Mouse (Mus musculus): ENCODE data around the gene Psmc3ip. TPM values are rescaled to one million over a fixed set of nuclear protein-coding genes. Genes with fewer than 3 reads are reported as not detected.

Psmc3ip gene
- polyA plus RNA-seq, 1 experiment from 2014 or later = 35.1 TPM

DNA sequence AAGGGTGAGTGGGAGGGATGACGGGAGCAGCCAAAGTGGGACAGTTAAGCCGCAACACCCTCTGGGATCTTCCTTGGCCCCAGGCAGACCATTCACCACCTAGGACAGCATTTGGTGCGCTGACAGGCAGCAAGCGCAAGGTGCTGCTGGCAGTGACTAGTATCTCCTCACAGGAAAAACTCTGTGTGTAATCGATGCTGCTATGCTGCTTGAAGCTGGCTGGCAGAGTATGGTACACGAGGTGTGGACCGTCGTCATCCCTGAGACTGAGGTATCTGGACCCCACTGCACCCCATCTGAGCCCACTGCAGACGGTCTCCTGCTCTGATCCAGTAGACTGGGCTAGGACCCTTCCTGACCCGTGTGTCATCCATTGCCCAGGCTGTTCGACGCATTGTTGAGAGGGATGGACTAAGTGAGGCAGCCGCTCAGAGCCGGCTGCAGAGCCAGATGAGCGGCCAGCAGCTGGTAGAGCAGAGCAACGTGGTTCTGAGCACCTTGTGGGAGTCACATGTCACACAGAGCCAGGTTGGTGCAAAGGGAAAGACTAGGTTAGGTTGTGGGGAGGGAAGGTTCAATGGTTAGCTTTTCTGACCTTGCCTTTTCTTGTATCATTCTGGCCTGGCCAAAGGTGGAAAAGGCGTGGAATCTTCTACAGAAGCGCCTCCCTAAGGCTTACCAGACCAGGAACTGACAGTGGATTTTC lies 9.5 kb downstream of the Psmc3ip start:
- Histone ChIP-seq H3K4me2 (no peak overlapping the region), H3K27me3 (peaks cover 10% of the 10 kb centered on the region), H3K36me3 (peaks cover 24% of the 10 kb centered on the region), H3K27ac (no peak overlapping the region), H3K4me1 (peaks cover 46% of the 10 kb centered on the region), H3K4me3 (no peak overlapping the region), H3K9me3 (no peaks in the 10 kb centered on the region), H3K9ac (no peak overlapping the region)
- ATAC-seq (ENCODE audit: borderline replicate concordance, extremely low read depth, low FRiP score, low TSS enrichment) = no peak
- 88% methylated on average over 18 of the region's 18 CpGs for WGBS

DNA sequence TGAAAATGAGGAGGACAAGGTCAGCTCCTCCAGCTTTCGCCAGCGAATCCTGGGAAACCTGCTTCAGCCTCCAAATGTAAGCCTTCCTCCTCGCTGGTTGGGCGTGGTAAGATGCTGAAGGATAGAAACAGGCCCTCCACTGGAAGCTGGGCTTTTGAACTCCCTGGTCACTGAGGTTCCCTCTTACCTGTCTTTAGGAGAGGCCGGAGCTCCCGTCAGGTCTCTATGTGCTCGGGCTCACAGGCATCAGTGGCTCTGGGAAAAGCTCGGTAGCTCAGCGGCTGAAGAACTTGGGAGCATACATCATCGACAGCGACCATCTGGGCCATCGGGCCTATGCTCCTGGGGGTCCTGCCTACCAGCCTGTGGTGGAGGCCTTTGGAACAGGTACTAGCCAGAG lies 10.4 kb downstream of the Psmc3ip start:
- H3K9me3 ChIP-seq = no peaks in the 10 kb centered on the region
- peaks cover 20% of the 10 kb centered on the region for H3K27me3 ChIP-seq
- H3K36me3 ChIP-seq = peaks cover 14% of the 10 kb centered on the region; the same call in 1 of the 2 replicates
- no peak for ATAC-seq (ENCODE audit: borderline replicate concordance, extremely low read depth, low FRiP score, low TSS enrichment)
- peaks cover 47% of the 10 kb centered on the region for H3K4me1 ChIP-seq
- no peak overlapping the region for H3K27ac ChIP-seq
- 90% methylated on average over 12 of the region's 12 CpGs for WGBS
- H3K4me2 ChIP-seq = no peak overlapping the region
- no peak overlapping the region for H3K9ac ChIP-seq
- H3K4me3 ChIP-seq = no peak overlapping the region

GRCm38 (mm10) chr11:101084246-101084645 lies 11.0 kb downstream of the Psmc3ip start:
- peaks cover 8% of the 10 kb centered on the region; the same call in 1 of the 2 replicates for H3K36me3 ChIP-seq
- H3K9me3 ChIP-seq = no peaks in the 10 kb centered on the region
- peaks cover 25% of the 10 kb centered on the region for H3K27me3 ChIP-seq
- 78% methylated on average over 14 of the region's 14 CpGs for WGBS
- peaks cover 50% of the 10 kb centered on the region for H3K4me1 ChIP-seq
- no peak overlapping the region for H3K4me2 ChIP-seq
- H3K9ac ChIP-seq = no peak overlapping the region
- no peak overlapping the region for H3K27ac ChIP-seq
- ATAC-seq (ENCODE audit: borderline replicate concordance, extremely low read depth, low FRiP score, low TSS enrichment) = no peak
- no peak overlapping the region for H3K4me3 ChIP-seq

GRCm38 (mm10) chr11:101083083-101083697 lies 12.0 kb downstream of the Psmc3ip start:
- H3K9me3 ChIP-seq = no peaks in the 10 kb centered on the region
- H3K36me3 ChIP-seq = no peaks in the 10 kb centered on the region
- peak overlapping the region; percentile 87 for H3K9ac ChIP-seq
- WGBS = 24% methylated on average over 19 of the region's 19 CpGs
- peaks cover 47% of the 10 kb centered on the region for H3K4me1 ChIP-seq
- H3K4me2 ChIP-seq = peak overlapping the region; percentile 92
- peak overlapping the region; percentile 78 for H3K4me3 ChIP-seq
- no peak for ATAC-seq (ENCODE audit: borderline replicate concordance, extremely low read depth, low FRiP score, low TSS enrichment)
- peaks cover 36% of the 10 kb centered on the region for H3K27me3 ChIP-seq
- H3K27ac ChIP-seq = peak overlapping the region; percentile 87

DNA sequence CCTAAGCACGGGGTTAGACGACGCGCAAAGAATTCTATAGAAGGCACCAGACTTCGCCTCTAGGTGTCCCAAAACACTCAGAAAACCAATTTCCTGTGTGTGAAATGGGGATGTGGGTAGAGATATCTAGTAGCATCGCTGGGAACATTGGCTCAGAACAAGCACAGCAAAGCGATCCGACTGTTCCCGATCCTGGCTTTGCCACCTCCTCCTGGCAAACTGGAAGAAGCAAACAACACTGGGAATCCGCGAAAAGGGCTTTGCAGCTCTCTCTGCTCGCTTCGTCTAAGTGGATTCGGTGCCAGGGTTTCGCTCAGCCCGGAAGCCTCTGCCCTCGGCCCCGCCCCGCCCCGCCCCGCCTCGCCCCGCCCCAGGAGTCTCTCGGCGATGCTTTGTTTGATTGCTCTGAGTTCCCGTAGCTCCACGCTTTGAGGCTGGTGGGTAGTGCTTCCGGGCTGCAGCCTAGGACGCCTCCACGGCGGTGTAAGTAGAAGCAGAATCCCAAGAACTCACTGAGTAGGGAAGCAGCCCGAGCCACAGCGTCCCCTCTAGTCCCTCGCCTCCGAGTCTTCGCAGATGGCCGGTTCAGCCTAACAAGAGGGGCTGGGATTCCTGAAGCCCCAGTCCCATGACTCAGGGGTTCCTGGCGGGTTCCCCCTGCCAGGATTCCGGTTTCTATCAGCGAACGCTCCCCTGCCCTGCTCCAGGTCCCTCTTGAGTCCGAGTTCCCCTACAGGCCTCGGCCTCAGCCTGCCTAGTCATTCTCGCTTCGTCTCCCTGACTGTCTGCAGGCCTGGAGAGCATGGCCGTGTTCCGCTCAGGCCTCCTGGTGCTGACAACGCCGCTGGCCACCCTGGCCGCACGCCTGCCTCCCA lies 12.8 kb downstream of the Psmc3ip start, which contains the start of gene Coasy:
TSS of gene Coasy (plus strand) at position 358 of the 875 bp plus-strand sequence.
- no peaks in the 10 kb centered on the region for H3K9me3 ChIP-seq
- WGBS = under 1% methylated on average over 51 of the region's 51 CpGs
- H3K4me2 ChIP-seq = peak within 1 kb of the TSS; percentile 92
- ATAC-seq (ENCODE audit: borderline replicate concordance, extremely low read depth, low FRiP score, low TSS enrichment) = peak; percentile 88
- H3K9ac ChIP-seq = peak within 1 kb of the TSS; percentile 87
- no peaks in the 10 kb centered on the region for H3K36me3 ChIP-seq
- H3K4me3 ChIP-seq = peak within 1 kb of the TSS; percentile 78
- peaks cover 39% of the 10 kb centered on the region for H3K4me1 ChIP-seq
- H3K27ac ChIP-seq = peak within 1 kb of the TSS; percentile 87
- H3K27me3 ChIP-seq = peaks cover 43% of the 10 kb centered on the region

DNA sequence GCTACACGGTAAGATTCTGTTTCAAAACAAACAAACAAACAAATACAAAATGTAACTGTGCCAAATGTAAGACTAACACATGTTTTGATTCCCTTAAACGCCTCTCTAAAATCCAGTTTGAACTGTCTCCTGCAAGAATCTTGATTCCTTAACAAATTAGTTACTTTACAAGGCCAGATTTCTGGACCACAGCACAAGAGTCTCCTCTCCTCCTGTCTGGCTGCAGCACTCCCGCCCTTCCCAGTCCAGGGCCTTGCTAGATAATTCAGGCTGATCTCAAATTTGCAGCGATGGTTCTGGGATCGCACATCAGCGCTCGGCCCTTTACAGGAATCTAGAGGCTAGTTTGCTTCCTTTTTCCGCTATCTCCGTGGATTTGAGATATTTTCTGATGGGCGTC lies 13.6 kb downstream of the Psmc3ip start:
- Histone ChIP-seq H3K9me3 (no peaks in the 10 kb centered on the region), H3K4me3 (peak overlapping the region; percentile 78), H3K27ac (peak overlapping the region; percentile 80), H3K27me3 (peaks cover 51% of the 10 kb centered on the region), H3K9ac (peak overlapping the region; percentile 38), H3K36me3 (no peaks in the 10 kb centered on the region), H3K4me1 (peaks cover 36% of the 10 kb centered on the region), H3K4me2 (peak overlapping the region; percentile 92)
- 4% methylated on average over 10 of the region's 10 CpGs for WGBS
- no peak for ATAC-seq (ENCODE audit: borderline replicate concordance, extremely low read depth, low FRiP score, low TSS enrichment)

GRCm38 (mm10) chr11:101080421-101080820 lies 14.8 kb downstream of the Psmc3ip start:
- no peak overlapping the region for H3K27ac ChIP-seq
- no peaks in the 10 kb centered on the region for H3K36me3 ChIP-seq
- no peak overlapping the region for H3K4me2 ChIP-seq
- peaks cover 52% of the 10 kb centered on the region for H3K27me3 ChIP-seq
- no peak overlapping the region for H3K9ac ChIP-seq
- 67% methylated on average over 5 of the region's 5 CpGs for WGBS
- no peaks in the 10 kb centered on the region for H3K9me3 ChIP-seq
- peaks cover 27% of the 10 kb centered on the region for H3K4me1 ChIP-seq
- no peak overlapping the region for H3K4me3 ChIP-seq
- ATAC-seq (ENCODE audit: borderline replicate concordance, extremely low read depth, low FRiP score, low TSS enrichment) = no peak

GRCm38 (mm10) chr11:101079746-101080145 lies 15.5 kb downstream of the Psmc3ip start:
- H3K27me3 ChIP-seq = peaks cover 52% of the 10 kb centered on the region
- H3K4me3 ChIP-seq = no peak overlapping the region

DNA sequence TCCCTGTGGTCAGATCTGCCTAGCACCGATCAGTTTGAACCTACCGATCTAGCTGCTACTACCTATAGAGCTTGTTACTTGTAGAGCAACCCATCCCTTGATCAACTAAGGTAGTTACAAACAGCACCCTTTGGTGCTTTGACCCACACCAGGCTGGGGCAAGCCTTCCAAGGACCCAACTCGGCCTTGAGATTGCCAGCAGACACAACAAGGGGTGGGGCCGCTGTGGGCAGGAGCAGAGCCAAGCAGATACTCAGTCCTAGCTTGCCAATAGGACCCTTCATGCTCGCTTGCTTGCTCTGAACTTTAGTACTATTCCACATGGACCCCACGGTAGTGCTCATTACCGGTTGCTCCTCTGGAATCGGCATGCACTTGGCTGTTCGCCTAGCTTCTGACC lies 17.1 kb downstream of the Psmc3ip start, which contains the start of gene Hsd17b1:
TSS of gene Hsd17b1 (plus strand) at position 291 of the 400 bp plus-strand sequence.
- Histone ChIP-seq H3K27me3 (peaks cover 52% of the 10 kb centered on the region), H3K27ac (no peak within 1 kb of the TSS), H3K9me3 (no peaks in the 10 kb centered on the region), H3K4me1 (peaks cover 15% of the 10 kb centered on the region), H3K4me3 (no peak within 1 kb of the TSS), H3K36me3 (no peaks in the 10 kb centered on the region), H3K4me2 (no peak within 1 kb of the TSS), H3K9ac (no peak within 1 kb of the TSS)
- WGBS = 68% methylated on average over 9 of the region's 9 CpGs
- no peak for ATAC-seq (ENCODE audit: borderline replicate concordance, extremely low read depth, low FRiP score, low TSS enrichment)

More at GRCm38 (mm10) chr11:101079746-101080145, 15.5 kb downstream of the Psmc3ip start:
- H3K27ac ChIP-seq = no peak overlapping the region
- H3K4me2 ChIP-seq = peak overlapping the region; percentile 34; the same call in 1 of the 2 replicates
- H3K9me3 ChIP-seq = no peaks in the 10 kb centered on the region
- 3% methylated on average over 27 of the region's 27 CpGs for WGBS
- peaks cover 27% of the 10 kb centered on the region for H3K4me1 ChIP-seq
- no peak overlapping the region for H3K9ac ChIP-seq
- H3K36me3 ChIP-seq = no peaks in the 10 kb centered on the region
- no peak for ATAC-seq (ENCODE audit: borderline replicate concordance, extremely low read depth, low FRiP score, low TSS enrichment)

DNA sequence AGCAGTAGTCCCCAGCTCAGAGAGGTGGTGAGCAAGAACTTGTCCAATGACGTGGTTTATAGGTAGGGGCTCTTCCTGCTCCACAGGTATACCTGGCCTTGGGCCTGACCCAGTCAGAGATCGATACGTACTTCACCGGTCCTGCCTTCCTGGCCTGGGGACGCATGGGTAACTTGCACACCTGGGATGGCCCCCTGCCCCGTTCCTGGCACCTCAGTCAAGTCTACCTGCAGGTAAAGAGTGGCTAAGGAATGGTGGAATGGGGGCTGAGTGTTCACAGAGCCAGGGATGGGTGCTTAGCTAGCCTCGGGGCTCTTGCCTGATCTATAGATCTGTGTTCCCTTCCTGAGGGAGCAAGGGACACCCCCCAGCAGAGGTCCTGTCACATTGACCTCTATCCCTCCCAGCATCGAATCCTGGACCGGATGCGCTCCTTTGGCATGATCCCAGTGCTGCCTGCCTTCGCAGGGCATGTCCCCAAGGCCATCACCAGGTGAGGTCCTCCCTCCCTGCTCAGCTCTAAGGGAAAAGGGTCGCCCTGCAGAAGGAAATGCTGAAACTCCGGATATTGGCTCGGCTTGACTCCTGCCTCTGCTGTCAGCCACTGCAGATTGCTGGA lies 23.3 kb downstream of the Psmc3ip start:
- H3K27ac ChIP-seq = no peak overlapping the region
- no peak for ATAC-seq (ENCODE audit: borderline replicate concordance, extremely low read depth, low FRiP score, low TSS enrichment)
- H3K27me3 ChIP-seq = peaks cover 10% of the 10 kb centered on the region
- H3K4me1 ChIP-seq = peaks cover 19% of the 10 kb centered on the region
- 71% methylated on average over 14 of the region's 14 CpGs for WGBS
- H3K9me3 ChIP-seq = no peaks in the 10 kb centered on the region
- no peak overlapping the region for H3K4me3 ChIP-seq
- H3K9ac ChIP-seq = no peak overlapping the region
- no peaks in the 10 kb centered on the region for H3K36me3 ChIP-seq
- H3K4me2 ChIP-seq = no peak overlapping the region

DNA sequence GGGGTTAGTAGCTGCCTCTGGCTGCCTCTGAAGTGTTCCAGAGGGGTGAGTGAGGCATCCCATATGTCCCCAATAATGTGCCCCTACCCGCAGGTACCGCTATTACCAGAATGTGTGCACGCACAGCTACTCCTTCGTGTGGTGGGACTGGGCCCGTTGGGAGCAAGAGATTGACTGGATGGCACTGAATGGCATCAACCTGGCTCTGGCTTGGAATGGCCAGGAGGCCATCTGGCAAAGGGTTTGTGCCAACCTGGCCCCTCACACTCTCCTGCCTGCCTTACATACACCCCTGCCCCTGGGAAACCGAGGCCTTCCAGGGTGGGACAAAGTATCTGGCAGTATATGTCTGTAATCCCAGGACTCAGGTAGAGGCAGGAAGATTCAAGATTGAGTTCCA lies 24.2 kb downstream of the Psmc3ip start:
- ATAC-seq (ENCODE audit: borderline replicate concordance, extremely low read depth, low FRiP score, low TSS enrichment) = no peak
- Histone ChIP-seq H3K27ac (no peak overlapping the region), H3K4me2 (peak overlapping the region; percentile 99; the same call in 1 of the 2 replicates), H3K9me3 (no peaks in the 10 kb centered on the region), H3K9ac (no peak overlapping the region), H3K36me3 (no peaks in the 10 kb centered on the region), H3K4me1 (peaks cover 27% of the 10 kb centered on the region), H3K4me3 (peak overlapping the region; percentile 74; the same call in 1 of the 2 replicates), H3K27me3 (peaks cover 6% of the 10 kb centered on the region; the same call in 1 of the 2 replicates)
- 68% methylated on average over 6 of the region's 6 CpGs for WGBS
